Mouse (Mus musculus): Measurements from ENCODE around the gene Tek.
"Not testable (repeated sequence)": the region's sequence is repeated elsewhere in the genome, so short reads cannot be mapped to it uniquely, and the experiment has no call there.

The Tek gene

DNA sequence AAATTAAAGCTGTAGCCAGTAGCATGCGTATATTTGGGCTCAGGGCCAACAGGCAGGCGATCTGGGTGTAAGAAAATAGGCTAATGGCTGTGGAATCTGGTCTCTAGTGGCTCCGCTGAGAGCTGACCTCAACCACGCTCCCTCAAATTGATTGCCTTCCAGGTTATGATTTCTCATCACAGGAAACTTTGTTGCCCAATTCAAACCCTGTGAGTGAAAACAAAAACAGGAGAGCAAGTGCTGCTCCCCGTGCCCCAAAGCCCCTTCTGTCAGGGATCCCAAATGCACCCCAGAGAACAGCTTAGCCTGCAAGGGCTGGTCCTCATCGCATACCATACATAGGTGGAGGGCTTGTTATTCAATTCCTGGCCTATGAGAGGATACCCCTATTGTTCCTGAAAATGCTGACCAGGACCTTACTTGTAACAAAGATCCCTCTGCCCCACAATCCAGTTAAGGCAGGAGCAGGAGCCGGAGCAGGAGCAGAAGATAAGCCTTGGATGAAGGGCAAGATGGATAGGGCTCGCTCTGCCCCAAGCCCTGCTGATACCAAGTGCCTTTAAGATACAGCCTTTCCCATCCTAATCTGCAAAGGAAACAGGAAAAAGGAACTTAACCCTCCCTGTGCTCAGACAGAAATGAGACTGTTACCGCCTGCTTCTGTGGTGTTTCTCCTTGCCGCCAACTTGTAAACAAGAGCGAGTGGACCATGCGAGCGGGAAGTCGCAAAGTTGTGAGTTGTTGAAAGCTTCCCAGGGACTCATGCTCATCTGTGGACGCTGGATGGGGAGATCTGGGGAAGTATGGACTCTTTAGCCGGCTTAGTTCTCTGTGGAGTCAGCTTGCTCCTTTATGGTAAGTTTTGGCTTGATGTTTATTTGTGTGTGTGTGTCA, at the start of gene Tek:
Gene Tek, plus strand, starts transcription at position 452 of the 894 bp plus-strand sequence.
- no peak for DNase-seq (ENCODE audit: low read depth, low spot score)

- not testable (repeated sequence) for DNase-seq (ENCODE audit: low read depth, low spot score)
Measured at GRCm38 (mm10) chr4:94689804-94690203, 49.3 kb upstream of the Tek start.

DNA sequence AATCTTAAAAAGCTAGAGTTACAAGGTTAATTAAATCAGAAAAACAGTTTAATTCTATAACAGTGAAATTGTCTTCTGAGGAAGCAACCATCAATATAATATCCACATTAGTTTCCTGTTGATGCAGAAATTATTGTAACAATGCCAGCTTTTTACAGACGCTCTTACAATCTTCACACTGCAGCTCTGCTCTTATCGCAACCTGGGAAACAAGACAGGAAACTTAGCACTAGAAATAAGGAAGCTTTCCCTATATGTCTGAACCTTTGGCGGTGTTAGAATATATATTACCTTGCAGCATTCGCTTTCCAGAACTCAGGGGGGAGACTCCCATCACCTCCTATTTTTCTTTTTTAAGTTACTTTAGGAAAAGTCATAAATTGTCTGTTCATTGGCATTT, 48.0 kb upstream of the Tek start:
- no peak for DNase-seq (ENCODE audit: low read depth, low spot score)

DNA sequence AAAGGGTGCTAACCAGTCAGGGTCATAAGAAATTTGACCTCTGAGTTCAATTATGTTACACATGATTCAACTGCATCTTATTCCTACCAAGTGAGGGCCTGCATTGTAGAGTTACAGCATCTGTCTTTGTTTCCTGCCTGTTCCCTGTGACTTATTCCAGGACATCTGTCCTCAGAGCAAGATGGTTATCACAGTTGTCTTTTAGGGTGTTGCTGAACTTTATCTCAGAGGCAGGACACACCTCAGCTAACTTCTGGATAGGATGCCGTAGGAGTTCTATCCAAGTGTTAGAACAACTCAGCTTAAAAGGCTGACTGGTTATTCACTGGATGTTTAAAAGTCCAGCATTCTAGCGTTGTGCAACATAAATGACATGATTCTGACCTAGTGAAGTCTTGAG, 46.9 kb upstream of the Tek start:
- DNase-seq (ENCODE audit: low read depth, low spot score), result no peak

- no peak for DNase-seq (ENCODE audit: low read depth, low spot score)
Measured at GRCm38 (mm10) chr4:94696368-94696767, 42.7 kb upstream of the Tek start.

- no peak for DNase-seq (ENCODE audit: low read depth, low spot score)
Measured at GRCm38 (mm10) chr4:94711002-94711401, 28.1 kb upstream of the Tek start.

- DNase-seq (ENCODE audit: low read depth, low spot score), result no peak
Measured at GRCm38 (mm10) chr4:94711426-94711825, 27.7 kb upstream of the Tek start.

GRCm38 (mm10) chr4:94713741-94714140, 25.3 kb upstream of the Tek start:
- DNase-seq (ENCODE audit: low read depth, low spot score), result no peak

- DNase-seq (ENCODE audit: low read depth, low spot score), result no peak
Measured at GRCm38 (mm10) chr4:94715166-94715565, 23.9 kb upstream of the Tek start.

DNA sequence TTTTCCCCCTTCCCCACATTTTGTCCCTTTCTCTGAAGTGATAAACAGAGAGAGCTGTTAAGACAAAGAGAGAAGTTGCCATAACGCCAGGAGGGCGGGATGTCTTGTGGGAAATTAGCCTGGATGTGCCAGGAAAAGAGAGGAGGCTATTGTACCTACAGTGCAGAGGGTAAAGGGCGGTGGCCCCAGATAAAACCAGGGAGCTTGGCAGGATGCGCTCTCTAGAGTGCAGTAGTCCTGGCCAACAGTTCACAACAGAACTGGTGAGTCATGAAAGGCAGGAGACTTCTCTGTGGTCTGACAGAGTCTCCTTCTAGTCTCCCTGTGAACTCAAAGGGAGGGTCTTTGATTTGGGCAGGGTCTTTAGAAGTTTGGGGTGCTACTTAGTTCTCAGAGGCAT, 13.3 kb upstream of the Tek start:
- no peak for DNase-seq (ENCODE audit: low read depth, low spot score)

DNA sequence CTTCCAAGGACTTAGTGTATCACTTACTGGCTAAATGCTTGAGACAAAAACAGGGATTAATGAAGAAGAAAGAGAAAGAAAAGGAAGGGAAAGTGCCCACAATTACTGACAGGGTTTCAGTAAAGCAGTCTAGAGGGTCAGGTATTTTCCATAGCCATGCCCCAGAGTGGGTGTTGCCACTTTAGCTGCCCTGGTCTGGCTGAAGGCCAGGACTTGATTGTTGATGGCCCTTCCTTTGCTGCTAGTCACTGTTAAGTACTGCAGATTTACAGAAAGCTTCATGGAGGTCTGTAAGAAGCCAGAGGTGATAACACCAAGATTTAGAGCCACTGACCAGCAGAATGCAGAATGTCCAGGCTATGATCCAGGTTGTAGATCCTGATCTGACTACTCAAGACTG, 6.4 kb upstream of the Tek start:
- DNase-seq (ENCODE audit: low read depth, low spot score), result no peak

DNA sequence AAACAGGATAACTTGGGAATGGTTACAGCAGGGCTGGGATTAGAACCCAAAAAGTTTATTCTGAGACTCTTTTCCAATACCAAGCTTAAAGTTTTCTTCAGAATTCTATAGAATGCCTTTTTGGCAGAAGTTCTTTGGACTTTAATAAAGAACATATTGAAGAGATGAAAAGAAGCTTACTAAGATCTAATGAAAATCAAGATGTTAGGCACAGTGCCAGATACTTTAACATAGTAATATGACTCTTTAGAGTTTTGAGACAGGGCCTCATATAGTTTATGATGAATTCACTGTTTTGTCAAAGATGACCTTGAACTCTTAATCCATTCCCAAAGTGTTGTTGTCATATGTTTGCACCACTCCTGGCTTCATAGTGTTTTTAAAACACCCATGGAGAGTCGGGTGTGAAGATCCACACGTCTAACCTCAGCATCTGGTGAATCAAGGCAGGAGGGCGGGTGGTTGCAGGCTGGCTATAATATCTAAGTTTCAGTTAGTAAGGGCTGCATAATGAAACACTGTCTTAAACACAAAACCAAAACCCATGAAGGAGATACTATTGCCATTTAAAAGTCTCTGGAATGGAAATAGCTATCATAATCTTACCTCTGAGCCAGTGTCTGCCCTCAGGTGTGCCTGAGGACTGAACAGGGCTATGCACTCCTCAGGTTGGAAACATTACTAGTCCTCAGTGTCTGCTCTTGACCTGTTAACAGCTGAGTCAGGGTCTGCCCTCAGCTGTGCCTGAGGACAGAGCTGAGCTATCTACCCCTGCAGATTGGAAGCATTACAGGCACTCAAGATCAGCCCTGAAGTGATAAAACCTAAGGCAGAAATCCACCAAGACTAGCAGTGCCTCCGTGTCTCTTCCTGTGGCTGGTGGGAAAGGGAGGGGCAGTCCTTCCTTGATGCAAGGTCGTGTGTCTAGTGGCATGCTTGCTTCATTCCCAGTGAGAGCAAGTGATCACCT, 1.5 kb upstream of the Tek start:
- DNase-seq (ENCODE audit: low read depth, low spot score), result no peak

DNA sequence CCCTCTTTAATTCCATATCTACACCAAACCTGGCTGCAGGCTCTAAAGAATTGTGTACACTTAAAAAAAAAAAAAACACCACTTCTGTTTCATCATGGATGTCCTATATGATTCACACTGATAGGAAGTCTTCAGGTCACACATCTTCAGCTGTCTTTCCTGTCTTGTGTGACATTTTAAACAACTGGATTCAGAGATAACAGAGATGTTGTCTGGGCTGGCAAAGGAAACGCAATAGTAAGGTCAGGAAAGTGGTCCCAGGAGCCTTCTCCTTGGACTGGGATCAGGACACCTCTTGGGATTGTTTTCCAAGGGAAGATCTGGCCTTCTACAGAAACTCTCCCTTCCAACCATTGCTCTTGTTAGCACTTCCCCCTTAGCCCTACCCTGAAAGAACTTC, 2.7 kb downstream of the Tek start:
- DNase-seq (ENCODE audit: low read depth, low spot score), result no peak

GRCm38 (mm10) chr4:94745749-94746148, 6.7 kb downstream of the Tek start:
- DNase-seq (ENCODE audit: low read depth, low spot score), result no peak

DNA sequence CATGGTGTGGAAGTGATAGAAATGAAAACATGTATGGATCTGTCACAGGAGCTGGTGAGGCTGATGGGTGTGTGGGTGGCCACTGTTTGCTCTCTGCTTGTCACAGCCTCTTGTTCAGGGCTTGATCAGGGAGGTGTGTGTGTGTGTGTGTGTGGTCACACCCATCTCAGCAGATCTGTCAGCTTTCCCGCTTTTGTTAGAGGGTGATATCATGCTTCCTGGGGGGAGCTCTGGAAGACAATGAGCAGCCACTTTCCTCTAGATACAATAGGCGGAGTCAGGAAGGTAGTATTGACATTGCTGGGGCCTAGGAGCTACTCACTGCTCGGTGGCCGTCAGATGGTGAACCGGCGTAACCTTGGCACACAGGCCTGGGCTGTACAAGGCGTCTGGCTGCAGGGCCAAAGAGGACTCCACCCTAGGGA, 7.3 kb downstream of the Tek start:
- DNase-seq (ENCODE audit: low read depth, low spot score), result no peak

- no peak for DNase-seq (ENCODE audit: low read depth, low spot score)
Measured at GRCm38 (mm10) chr4:94747338-94747737, 8.2 kb downstream of the Tek start.

GRCm38 (mm10) chr4:94752512-94752911, 13.4 kb downstream of the Tek start:
- peak; percentile 13 for DNase-seq (ENCODE audit: low read depth, low spot score)

DNA sequence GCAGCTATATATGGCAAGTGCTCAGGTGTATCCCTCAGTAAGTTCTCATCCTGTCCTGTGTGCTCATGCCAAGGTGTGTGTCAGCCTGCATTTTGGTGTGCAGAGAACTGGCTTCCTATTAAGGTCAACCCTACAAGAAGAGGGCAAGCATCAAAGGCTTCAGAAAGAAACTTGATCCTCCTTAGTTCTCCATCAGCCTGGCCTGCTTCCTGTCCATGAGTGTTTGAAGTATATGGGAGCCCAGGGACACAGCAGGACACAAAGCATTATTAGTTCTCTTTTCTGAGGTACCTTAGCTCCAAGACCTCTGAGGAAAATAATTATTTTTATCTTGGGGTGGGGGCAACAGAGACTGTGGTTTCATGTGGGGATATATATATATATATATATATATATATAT, 26.1 kb downstream of the Tek start:
- no peak for DNase-seq (ENCODE audit: low read depth, low spot score)

GRCm38 (mm10) chr4:94766176-94766575, 27.1 kb downstream of the Tek start:
- no peak for DNase-seq (ENCODE audit: low read depth, low spot score)

- no peak for DNase-seq (ENCODE audit: low read depth, low spot score)
Measured at GRCm38 (mm10) chr4:94768624-94769023, 29.5 kb downstream of the Tek start.

GRCm38 (mm10) chr4:94781043-94781442, 42.0 kb downstream of the Tek start:
- DNase-seq (ENCODE audit: low read depth, low spot score), result no peak

DNA sequence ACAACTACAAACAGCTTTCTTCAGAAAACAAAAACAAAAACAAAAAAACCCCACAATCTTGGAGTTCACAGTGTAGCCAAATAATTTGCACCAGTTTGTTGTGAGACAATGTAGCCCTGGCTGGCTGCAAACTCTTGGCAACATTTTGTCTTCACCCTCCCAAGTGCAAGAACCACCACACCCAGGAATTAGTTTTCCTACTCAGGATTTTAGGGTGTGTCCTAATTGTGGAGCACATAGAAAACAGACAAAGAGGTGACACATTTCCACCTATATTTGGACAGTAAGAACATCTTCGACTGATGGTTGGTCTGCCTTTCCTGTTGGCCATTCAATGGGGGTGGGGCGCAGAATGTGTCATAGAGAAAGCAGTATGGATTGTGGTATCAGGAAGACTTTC, 46.8 kb downstream of the Tek start:
- DNase-seq (ENCODE audit: low read depth, low spot score), result no peak
